Mouse (Mus musculus): ENCODE results near the gene Ighmbp2.
"Not testable (repeated sequence)": the region's sequence is repeated elsewhere in the genome, so short reads cannot be mapped to it uniquely, and the experiment has no call there.

Ighmbp2 gene

DNA sequence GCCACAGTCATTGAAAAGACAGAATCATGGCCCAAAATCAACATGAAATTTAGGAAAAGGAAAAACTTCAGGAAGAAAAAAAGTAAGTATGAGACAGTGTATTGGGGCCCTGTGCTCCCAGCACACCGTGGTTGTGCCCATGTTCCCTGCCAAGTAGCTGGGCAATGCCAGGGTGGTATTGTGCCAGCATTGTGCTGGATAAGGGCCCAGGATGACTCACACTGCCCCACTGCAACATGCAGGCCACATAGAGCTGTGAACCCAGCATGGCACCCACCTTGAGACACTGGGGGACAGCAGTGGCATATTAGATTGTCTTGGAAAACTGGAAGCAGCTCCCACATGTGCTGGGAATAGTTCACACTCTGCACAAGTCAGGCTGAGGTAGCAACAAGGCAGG, 6.2 kb upstream of the Ighmbp2 start:
- DNase-seq (ENCODE audit: low read depth, low spot score), result no peak

DNA sequence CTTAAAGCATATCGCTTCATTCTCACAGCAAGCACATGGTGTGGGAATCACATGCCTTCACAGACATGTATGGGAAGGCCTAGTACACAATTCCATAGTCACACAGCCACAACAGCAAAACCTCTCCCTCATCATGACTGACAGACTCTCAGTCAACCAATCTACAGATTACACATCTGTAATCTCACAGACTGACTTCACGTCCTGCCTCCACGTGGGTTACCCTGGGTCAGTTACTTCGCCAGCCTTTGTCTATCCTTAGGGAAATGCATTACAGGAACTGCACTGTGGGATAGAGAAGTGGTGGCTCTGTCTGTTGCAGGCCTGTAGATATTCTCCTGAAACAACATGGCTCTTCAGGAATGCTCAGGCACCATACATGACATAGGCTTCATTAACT, 931 bp downstream of the Ighmbp2 start:
- no peak for DNase-seq (ENCODE audit: low read depth, low spot score)

DNA sequence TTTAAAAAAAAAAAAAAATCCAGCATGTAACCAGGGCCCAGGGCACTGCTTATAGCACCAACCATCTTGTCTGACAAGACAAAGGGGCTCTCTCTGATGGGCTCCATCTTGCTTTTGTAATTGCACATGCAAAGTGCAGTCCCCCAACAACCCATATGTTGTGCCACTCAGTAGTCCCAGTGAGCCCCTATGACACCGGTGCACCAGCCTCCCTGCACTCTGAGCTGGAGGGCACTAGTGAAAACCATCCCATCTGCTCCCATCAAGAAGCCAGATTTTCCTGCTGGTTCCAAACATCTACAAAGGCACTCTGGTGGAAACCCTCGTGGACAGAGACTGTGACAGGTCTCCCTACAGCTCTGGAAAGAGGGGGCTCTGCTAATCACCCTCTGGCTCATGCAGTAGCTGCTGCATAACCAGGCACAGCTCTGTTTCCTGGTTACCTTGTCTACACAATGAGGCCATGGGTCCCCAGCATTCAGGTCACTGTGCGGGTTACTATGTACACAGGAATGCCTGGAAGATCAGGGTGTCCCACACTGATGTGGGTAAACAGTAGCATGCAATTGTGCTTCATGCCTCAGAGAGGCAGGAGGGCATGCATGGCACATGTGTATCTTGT, 7.0 kb downstream of the Ighmbp2 start:
- no peak for DNase-seq (ENCODE audit: low read depth, low spot score)

DNA sequence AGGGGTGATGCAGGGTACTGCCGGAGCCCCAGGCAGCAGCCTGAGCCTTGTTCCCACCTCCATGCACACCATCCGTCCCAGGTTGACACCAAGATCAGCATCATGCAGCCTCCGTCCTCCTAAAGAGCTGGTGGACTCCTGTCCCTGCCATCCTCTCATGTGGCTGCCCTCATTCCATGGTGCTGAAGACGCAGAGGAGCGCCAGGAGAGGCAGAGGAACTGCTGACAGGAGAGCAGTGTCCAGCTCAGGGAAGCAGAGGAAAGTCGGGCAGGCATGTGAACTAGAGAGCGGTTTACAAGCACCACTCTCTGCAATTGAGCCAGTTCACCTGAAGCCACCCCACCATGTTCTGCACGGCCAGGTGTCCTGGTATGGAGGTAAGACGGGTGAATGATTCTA, 9.5 kb downstream of the Ighmbp2 start:
- DNase-seq (ENCODE audit: low read depth, low spot score), result no peak

DNA sequence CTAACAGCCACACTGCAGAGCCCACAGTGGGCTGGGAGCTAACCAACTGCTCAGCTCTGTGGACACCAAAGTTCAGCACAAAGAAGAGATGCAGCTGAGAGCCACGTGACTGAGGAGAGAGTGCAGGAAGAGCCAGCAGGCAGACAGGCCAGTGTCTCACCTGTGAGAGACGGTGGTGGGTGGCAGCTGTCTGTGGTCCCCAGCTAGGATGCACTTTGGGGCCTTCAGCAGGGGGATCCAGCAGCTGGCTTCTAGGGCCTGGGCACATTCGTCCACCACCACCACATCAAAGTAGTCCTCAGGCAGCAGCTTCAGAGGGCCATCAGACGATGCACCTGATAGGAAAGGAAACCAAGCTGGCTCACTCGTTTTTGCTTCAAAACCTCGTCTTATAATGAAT, 11.5 kb downstream of the Ighmbp2 start:
- DNase-seq (ENCODE audit: low read depth, low spot score), result no peak

DNA sequence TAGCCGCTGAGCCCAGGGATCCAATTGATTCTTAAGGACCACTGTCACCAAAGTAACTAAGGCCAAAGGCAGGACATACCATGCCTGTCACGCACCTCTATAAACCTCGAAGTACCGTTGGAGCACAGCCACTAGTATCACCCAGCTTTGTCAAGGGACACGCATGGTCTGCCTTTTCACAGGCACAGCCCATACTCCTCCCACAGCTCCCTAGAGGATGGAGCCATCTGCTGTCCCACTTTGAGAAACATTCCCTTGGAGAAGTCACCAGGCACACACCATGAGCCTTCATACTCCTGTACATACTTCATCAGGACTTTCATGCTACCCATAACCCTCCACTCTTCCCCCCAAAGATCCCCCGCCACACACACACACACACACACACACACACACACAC, 13.0 kb downstream of the Ighmbp2 start:
- no peak for DNase-seq (ENCODE audit: low read depth, low spot score)

DNA sequence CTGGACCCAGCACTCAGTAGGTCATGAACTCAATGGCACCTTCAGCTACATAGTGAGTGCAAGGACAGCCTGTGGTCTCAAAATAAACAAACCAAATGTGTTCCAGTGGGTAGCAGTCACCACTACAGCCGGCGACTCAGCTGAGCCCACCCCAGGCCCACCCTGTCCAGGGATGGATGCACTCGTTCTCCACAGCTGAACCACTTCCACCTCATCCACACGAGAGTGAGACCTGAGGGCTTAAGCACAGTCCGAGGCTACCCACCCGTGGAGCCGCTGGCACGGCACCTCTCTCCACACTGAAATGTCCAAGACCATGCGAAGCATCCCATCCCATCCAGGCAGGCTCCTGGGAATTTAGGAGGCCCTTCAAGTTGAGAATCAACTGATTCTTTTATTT, 13.5 kb downstream of the Ighmbp2 start:
- DNase-seq (ENCODE audit: low read depth, low spot score), result no peak

DNA sequence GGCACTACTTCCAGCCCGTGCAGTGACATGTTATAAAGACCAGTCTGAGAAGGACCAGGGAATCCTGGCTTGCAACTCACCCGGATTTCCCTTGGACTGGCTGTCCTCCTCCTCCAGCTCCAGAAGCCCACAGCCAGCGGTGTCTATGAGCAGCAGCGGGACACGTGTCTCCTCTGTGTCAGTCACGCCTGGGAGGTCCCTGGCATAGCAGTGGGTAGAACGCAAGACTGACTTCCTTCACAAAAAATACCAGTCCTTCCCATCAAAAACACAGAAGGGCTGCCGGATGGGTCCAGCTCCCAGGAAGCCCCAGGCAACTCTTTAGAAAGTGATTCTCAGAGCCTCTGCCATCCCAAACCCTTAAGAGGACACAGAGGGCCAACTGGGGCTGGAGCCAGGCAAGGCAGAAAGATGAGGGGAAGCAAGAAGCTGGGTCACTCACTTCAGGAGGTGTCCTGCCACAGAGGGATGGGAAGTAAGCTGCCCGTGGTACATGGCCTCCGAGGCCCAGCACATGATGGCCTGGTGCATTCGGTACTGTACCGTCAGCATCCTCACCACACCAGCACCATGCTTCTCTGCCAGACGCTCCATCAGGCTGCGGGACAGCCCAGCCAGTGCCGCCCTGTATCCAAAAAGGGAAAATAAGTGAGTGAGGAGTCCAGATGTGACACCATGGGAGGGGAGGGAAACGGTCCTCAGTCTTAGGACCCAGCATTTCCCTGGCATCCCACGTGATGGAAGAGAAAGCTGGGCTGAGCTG, 14.4 kb downstream of the Ighmbp2 start:
- DNase-seq (ENCODE audit: low read depth, low spot score), result no peak

DNA sequence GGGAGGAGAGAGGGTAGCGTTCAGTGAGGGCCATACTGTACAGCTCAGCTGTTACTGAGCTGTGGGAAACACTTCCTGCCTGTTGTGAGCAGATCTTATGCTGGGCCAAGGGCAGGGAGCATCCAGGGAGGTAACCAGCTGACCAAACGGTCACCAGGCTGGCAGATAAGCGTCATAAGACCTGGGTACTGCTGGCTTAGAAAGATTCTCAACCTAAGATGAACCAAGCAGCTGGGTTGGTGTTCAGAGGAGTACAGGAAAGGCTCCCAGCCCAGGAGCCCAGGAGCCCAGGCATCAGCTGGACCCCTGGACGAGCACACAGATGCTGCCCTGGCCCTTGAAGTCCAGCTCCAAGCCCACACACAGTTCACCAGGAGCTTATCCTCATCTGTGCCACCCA, 15.5 kb downstream of the Ighmbp2 start:
- DNase-seq (ENCODE audit: low read depth, low spot score), result no peak

DNA sequence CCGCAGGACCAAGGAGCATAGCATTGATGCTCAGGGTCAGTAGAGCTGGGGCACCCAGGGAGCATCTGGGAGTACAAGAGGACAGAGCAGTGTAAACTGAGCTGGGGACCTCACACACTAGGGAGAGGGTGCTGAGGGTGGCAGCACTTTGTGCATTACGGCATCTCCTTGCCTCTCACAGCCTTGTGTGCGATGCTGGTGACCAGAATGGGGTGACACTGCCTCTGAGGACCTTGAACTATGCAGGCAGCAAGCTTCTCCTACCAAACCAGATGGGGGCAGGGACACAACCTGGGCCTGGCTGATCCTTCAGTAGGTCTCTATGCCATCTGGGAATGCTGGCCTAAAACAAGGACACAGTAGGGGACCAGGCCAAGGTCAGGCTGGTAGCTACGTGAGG, 16.1 kb downstream of the Ighmbp2 start:
- no peak for DNase-seq (ENCODE audit: low read depth, low spot score)

DNA sequence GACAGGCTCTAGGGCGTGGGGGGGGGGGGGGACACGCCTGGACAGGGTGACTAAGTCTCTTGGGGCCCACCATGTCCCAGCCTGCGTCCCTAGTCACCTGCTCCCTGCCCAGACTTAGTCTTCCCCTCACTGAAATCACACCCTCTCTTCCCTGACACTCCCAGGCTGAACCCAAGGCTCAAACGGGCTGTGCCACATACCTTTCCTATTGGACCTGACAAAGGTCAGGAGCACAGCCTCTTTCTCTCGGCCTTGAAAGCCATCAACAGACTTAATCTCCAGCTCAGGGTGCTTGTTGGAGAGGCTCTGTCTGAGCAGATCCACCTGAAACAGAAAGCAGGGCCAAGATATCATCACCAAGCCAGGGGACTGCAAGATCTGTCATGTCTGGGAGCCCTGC, 16.7 kb downstream of the Ighmbp2 start:
- DNase-seq (ENCODE audit: low read depth, low spot score), result no peak

DNA sequence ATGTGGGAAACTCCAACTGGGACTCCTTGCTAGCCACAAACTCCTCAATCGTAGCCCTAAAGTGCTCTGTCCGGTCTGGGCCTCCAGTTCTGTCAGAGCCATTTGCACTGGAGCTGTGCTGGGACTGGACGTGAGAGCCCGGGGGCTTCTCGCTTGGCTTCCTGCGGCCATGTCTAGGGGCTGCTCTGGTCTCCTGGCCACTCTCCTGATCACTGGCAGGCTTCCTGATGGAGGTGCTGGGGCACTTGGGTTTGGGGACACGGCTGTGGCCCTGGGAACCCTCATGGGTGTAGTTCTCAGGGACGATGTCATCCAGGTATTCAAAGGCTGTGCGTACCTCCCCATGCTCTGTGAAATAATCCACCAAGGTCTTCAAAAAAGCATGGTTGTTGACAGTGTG, 17.6 kb downstream of the Ighmbp2 start:
- no peak for DNase-seq (ENCODE audit: low read depth, low spot score)

DNA sequence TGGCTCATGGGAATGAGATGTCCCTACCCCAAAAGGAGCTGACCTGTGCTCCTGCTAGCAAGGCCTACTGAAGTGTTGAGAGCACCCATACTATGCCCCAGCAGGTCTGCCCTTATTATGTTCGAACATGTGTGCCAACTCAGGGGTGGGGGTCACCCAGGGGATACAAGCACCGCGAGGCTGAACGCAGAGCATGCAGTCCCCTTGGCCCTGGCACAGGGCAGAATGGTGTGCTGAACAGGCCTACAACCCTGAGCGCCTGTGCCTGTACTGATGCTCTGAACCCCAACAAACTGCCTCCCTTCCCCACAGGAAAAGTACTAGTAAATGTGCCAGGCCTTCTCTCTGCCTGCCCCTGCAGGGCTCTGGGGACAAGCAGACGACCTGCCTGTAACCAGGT, 18.5 kb downstream of the Ighmbp2 start:
- no peak for DNase-seq (ENCODE audit: low read depth, low spot score)

DNA sequence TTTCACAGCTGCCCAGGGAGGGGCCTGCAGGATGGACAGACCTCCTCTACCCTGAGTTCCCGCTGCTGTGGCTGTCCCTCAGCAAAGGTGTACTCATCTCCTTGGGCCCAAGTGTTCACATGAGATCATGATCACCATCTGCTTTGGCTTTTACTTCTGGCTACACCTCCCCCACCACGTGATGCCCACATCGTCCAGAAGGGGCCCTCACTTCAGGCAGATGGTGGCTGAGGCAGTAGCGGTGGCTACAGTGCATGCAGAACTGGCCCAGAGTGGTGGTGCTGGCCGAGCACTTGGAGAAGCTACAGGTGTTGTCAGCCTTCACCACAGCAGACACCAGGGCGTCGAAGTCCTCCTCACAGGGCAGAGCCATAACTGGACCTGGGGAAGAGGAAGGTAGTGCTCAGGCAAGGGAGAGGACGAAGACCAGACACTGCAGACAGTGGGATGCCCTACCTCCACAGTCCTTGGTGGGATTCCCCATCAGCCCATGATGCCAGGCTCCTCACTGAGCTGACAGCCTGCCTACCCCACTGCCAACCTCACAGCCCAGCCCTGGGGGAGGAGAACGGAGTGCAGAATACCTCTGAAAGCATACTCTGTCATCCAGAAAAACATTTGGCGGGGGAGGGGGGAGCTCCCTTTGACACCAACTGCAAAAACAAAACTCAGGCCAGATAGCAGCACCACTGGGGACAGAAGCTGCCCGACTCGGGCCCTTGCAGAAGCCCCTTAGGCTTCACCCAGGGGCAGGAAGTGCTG, 20.9 kb downstream of the Ighmbp2 start:
- DNase-seq (ENCODE audit: low read depth, low spot score), result no peak

DNA sequence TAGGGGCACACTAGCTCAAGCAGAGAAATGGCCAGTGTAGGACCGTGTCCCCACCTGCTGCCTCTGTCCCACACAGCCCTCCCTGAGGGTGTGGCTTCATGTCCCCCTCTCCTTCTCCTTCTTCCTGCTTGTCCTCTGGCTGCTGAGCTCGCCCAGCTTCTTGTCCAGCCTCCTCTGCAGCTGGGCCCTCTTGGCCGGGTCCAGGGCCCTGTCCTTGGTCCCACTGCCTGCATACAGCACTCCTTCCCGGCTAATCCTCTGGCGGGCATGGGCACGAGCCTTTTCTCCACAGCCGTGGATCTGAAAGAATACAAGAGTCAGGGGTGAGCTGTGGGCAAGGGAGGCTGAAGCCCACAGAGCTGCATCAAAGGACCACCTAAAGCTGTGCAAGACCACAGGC, 21.5 kb downstream of the Ighmbp2 start:
- DNase-seq (ENCODE audit: low read depth, low spot score), result no peak

DNA sequence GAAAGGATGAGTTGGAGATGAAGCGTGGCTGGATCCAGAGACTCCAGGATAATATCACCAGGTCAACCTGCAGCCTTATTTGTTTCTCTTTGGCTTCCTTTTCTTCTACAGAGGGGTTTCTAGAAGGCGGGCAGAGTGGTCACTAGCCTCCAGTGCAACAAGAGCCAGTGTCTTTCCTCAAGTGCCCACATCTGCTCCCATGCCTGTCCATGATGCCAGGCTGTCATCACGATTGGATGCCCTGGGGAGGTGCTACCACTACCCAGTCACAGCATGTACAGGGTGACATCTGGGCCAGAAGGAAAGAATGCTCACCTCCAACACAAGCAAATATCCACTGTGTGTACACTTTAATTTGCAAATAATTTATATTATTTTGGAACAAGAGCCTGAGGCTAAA, 22.2 kb downstream of the Ighmbp2 start:
- DNase-seq (ENCODE audit: low read depth, low spot score), result no peak

DNA sequence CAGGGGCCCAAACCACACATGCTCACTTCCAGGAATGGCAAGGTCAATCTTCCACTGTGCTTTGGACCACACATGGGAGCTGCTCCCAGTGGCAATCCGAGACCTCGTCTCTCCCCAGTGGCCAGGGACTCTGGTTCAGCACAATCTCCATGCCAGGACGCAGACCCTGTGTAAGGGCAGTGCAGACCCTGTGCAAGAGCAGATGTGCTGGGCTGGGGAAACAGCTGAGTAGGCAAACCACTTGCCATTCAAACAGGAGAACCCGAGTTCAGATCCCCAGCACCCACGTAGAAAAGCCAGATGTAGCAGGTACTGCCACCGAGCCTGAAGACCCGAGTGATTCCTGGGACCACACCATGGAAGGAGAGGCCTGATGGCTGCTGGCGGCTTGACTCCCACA, 22.8 kb downstream of the Ighmbp2 start:
- no peak for DNase-seq (ENCODE audit: low read depth, low spot score)

DNA sequence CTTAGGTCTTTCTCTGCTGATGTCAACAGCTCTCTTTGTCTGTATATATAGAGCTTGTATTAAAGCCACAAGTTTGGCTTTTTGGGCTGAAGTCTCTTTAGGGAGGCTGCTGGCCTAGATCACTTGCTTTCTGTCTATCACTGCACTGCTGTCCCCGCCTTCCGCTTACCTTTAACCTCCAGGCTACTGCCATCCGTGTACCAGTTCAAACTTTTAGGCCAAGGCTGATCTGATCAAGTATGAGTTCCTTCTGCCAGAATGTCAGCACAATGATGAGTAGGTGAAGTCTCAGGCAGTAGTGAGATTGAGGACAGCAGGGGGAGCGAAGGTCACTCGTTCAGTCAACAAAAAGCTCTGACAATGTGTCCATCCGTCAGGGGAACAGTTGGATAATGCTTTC, 57.6 kb downstream of the Ighmbp2 start:
- DNase-seq (ENCODE audit: low read depth, low spot score), result not testable (repeated sequence)

DNA sequence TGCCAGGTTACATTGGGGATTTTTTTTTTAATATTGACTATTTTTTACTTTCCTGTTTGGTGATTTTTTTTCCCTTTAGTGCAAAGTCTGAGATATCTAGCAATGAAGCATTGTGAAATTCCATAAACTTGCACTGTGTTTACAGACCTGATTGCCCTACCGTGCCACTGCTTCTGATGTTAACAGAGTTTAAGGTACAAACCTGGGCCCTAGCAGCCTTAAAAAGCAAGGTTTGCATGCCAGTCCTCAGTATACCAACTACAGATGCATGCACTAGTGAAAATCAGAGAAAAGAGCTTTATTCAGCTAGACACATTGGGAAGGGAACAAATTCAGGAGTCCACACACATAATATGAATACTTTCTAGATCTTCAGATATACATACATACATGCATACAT, 67.9 kb downstream of the Ighmbp2 start:
- DNase-seq (ENCODE audit: low read depth, low spot score), result not testable (repeated sequence)
